Mouse (Mus musculus) kidney, embryonic 16.5 days (tissue): ENCODE data around the gene Cyp2w1. TPM values are rescaled to one million over a fixed set of nuclear protein-coding genes. Genes with fewer than 3 reads are reported as not detected.

Source experiments
- ATAC-seq: fragments of 200-750 bp; cut with Nextera tagmentation; 2 replicates; pipeline ENCODE4 v1.8.0; 2017; ENCODE audit warnings: moderate TSS enrichment; ENCODE audit not compliant: low FRiP score, low TSS enrichment
- H3K27ac ChIP-seq: fragments of 300-500 bp; sonication (generic); 2 replicates; pipeline ENCODE4 v1.5.1; 2014; ENCODE audit warnings: low read length
- H3K27me3 ChIP-seq: fragments of 300-500 bp; sonication (generic); 2 replicates; pipeline ENCODE4 v1.6.1; 2014; ENCODE audit warnings: low read length, control low read depth, mixed read lengths; ENCODE audit not compliant: insufficient read depth
- H3K36me3 ChIP-seq: fragments of 300-500 bp; sonication (generic); 2 replicates; pipeline ENCODE4 v1.6.1; 2014; ENCODE audit warnings: low read length, control low read depth, mixed read lengths; ENCODE audit not compliant: insufficient read depth
- H3K4me1 ChIP-seq: fragments of 300-500 bp; sonication (generic); 2 replicates; pipeline ENCODE4 v1.6.1; 2014; ENCODE audit warnings: low read length, control low read depth, mixed read lengths; ENCODE audit not compliant: insufficient read depth
- H3K4me2 ChIP-seq: fragments of 300-500 bp; sonication (generic); replicated peaks from 2 replicates; pipeline ENCODE4 v1.6.1; 2014; ENCODE audit warnings: low read depth, low read length
- H3K4me3 ChIP-seq: fragments of 300-500 bp; sonication (generic); 2 replicates; pipeline ENCODE4 v1.5.1; 2014; ENCODE audit warnings: mild to moderate bottlenecking, low read length
- H3K9ac ChIP-seq: fragments of 300-500 bp; sonication (generic); replicated peaks from 2 replicates; pipeline ENCODE4 v1.6.1; 2014; ENCODE audit warnings: low read length
- H3K9me3 ChIP-seq: fragments of 300-500 bp; sonication (generic); 2 replicates; pipeline ENCODE4 v1.6.1; 2016; ENCODE audit warnings: low read length, control low read depth
- WGBS: fragments of 180-500 bp; shearing (Covaris S2); extraction: QIAGEN DNeasy Blood & Tissue Kit; methylation state at CpG from one replicate; pipeline ENCODE4 v1.1.7; 2014; 5-methylcytosine and 5-hydroxymethylcytosine counted together
- polyA plus RNA-seq: library from polyadenylated mRNA; unstranded; fragments of >200 nt; fragmentation: Nextera tagmentation; extraction: Ambion mirVana; gene quantifications from 2 replicates; pipeline ENCODE4 v1.2.1, GENCODE M21; 2015

The Cyp2w1 gene
- not detected in 2 replicates for polyA plus RNA-seq

DNA sequence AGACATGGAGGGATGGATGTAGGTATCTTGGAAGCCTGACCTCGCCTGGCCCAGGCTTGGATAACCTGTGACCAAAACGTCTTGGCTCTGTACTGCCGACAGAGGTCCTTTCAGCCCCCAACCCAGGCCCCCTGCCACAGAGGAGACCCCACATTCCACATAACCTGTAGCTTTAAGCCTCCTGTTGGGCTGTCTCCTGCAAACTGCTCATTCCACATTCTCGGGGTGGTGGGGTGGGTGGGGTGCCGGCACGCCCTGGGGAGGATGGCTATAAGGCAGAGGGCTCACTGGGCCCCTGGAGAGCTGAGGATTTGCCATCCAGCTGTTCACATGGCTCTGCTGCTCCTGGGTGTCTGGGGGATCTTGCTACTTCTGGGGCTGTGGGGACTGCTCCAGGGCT lies at the start of gene Cyp2w1:
Gene Cyp2w1 (plus strand): TSS at position 301 of the 400 bp plus-strand sequence.
- peaks cover 3% of the 10 kb centered on the region; the same call in 1 of the 2 replicates for H3K27me3 ChIP-seq
- 48% methylated on average over 6 of the region's 6 CpGs for WGBS
- H3K4me1 ChIP-seq, result peaks cover 4% of the 10 kb centered on the region; the same call in 1 of the 2 replicates
- no peak within 1 kb of the TSS for H3K4me2 ChIP-seq
- H3K27ac ChIP-seq, result no peak within 1 kb of the TSS
- no peak within 1 kb of the TSS for H3K4me3 ChIP-seq
- no peak within 1 kb of the TSS for H3K9ac ChIP-seq
- no peak for ATAC-seq
- no peaks in the 10 kb centered on the region for H3K36me3 ChIP-seq
- H3K9me3 ChIP-seq, result no peaks in the 10 kb centered on the region

DNA sequence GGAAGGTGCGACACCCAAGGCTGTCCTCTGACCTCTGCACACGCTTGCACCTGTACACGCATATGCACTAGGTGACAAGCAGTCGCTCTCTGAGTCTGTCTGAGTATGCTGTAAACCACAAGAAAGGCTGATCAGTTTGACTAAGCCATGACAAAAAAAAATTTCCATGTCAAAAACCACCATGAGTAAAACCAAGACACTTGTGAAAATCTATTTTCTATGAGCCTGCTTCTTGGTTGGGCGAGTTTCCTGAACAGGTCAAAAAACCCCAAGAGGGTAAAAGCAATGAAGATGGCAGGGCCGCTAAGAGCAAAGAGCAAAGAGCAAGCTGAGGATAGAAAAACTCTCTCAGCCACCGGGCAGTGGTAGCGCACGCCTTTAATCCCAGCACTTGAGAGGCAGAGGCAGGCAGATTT lies 48.8 kb upstream of the Cyp2w1 start:
- 88% methylated on average over 9 of the region's 9 CpGs for WGBS
- Histone ChIP-seq H3K9me3 (no peaks in the 10 kb centered on the region), H3K36me3 (no peaks in the 10 kb centered on the region), H3K27ac (no peak overlapping the region), H3K4me1 (no peaks in the 10 kb centered on the region), H3K4me3 (no peak overlapping the region), H3K4me2 (no peak overlapping the region), H3K27me3 (no peaks in the 10 kb centered on the region), H3K9ac (no peak overlapping the region)
- no peak for ATAC-seq

DNA sequence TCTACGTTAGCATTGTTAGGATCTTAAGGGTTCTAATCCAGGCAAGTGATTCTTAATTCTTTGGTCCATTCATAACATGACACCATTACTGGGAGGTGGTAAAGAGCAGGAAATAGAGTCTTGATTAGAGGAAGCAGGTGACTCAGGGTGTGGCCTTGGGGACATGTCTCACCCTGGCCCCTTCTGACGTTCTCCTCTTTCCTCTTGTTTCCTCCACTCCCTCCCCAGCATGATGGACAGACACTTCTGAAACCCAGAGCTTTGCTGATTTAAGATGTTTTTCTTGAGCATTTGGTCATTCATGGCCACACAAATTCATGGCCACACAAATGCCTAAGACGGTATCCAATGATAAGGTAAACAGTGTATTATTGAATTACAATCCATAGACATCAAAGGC lies 42.5 kb upstream of the Cyp2w1 start:
- no peaks in the 10 kb centered on the region for H3K9me3 ChIP-seq
- H3K4me1 ChIP-seq, result no peaks in the 10 kb centered on the region
- H3K36me3 ChIP-seq, result no peaks in the 10 kb centered on the region
- H3K9ac ChIP-seq, result no peak overlapping the region
- ATAC-seq, result no peak
- WGBS, result 55% methylated on average over 3 of the region's 3 CpGs
- no peak overlapping the region for H3K4me3 ChIP-seq
- no peak overlapping the region for H3K27ac ChIP-seq
- H3K4me2 ChIP-seq, result no peak overlapping the region
- no peaks in the 10 kb centered on the region for H3K27me3 ChIP-seq

DNA sequence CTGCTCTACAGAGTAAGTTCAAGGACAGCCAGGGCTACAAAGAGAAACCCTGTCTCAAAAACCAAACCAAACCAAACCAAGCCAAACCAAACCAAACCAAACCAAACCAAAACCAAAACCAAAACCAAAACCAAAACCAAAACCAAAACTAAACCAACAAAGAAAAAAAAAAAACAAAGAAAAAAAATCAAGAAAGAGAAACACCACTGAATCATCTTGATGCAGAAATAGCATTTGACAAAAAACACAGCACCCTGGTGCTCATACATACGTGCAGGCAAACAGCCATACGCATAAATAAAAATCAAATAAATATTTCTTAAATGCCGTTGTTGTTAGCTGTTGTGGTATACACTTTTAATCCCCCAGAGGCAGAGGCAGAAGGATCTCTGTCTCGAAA lies 41.9 kb upstream of the Cyp2w1 start:
- H3K4me2 ChIP-seq, result no peak overlapping the region
- H3K9ac ChIP-seq, result no peak overlapping the region
- no peak overlapping the region for H3K4me3 ChIP-seq
- no peaks in the 10 kb centered on the region for H3K27me3 ChIP-seq
- no peaks in the 10 kb centered on the region for H3K4me1 ChIP-seq
- H3K36me3 ChIP-seq, result no peaks in the 10 kb centered on the region
- WGBS, result 88% methylated on average over 4 of the region's 4 CpGs
- H3K9me3 ChIP-seq, result no peaks in the 10 kb centered on the region
- no peak for ATAC-seq
- H3K27ac ChIP-seq, result no peak overlapping the region

DNA sequence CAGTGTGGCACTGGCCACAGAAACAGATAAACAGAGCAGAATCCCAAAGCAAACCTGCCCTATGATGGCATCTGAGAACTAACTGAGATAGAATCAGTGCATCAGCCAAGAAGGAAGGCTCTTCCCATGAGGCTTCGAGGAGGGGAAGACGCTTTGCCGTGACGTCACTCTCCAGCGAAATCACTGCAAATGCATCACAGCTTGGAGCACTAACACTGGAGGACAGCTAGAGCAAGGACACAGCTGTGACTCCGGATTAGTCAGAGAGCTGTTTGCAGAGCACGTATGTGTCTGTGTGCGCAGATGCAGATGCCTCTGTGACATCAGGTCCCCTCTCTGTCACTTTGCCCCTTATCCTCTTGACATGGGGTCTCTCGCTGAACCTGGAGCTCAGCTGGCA lies 40.6 kb upstream of the Cyp2w1 start:
- no peak overlapping the region for H3K9ac ChIP-seq
- WGBS, result 89% methylated on average over 9 of the region's 9 CpGs
- H3K36me3 ChIP-seq, result no peaks in the 10 kb centered on the region
- H3K4me2 ChIP-seq, result no peak overlapping the region
- no peaks in the 10 kb centered on the region for H3K9me3 ChIP-seq
- no peak overlapping the region for H3K27ac ChIP-seq
- ATAC-seq, result no peak
- H3K27me3 ChIP-seq, result no peaks in the 10 kb centered on the region
- H3K4me3 ChIP-seq, result no peak overlapping the region
- no peaks in the 10 kb centered on the region for H3K4me1 ChIP-seq

DNA sequence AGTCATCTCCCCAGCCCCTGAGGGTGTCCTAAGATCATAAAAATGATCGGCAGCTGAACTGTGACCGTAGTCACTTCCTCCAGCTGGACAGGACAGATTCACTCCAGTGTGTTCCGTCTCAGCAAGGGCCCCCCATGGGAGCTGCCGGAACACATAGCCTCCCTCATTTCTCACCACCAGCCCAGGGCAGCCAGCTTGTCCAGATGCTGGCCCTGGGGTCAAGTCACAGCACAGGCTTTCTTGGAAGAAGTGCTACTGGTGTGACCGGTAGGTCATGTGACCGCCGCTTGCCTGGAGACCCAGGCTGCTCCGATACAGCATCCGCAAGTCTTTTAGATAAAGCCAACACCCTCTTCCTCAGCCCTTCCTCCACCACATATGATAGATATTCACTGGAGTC lies 38.9 kb upstream of the Cyp2w1 start:
- Histone ChIP-seq H3K27ac (no peak overlapping the region), H3K27me3 (no peaks in the 10 kb centered on the region), H3K4me2 (no peak overlapping the region), H3K9ac (no peak overlapping the region), H3K4me3 (no peak overlapping the region), H3K4me1 (peaks cover 4% of the 10 kb centered on the region; the same call in 1 of the 2 replicates), H3K36me3 (no peaks in the 10 kb centered on the region), H3K9me3 (no peaks in the 10 kb centered on the region)
- WGBS, result 58% methylated on average over 9 of the region's 9 CpGs
- no peak for ATAC-seq

DNA sequence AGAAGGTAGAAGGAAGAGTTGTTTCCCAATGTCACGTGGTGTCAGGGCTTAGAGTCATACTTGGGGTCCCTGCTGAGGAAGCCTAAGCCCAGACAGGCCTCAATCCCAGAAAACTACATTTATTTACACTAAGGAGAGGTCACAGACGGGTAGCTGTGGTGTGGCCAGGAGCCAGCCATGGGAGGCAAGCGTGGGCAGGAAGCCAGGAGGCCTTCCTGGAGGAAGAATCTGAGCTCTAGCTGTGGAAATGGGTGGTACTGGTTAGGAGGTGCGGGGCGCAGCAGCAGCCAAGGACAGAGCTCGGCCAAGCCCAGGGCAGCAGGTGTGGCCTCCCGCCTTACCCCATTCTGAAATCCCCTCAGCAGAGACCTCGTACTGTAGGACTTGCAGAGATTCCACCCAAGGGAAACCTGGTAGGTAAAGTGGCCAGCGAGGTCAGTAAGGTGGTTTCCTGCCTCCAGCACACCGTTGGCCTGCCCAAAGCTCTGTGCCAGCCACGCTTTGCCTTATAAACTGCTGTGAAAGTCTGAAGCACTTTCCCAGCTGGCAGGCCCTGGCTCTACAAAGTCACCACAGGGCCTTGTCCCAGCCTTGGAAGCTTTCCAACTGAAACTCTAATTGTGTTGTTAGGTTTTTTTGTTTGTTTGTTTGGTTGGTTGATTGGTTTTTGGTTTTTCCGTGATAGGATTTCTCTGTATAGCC lies 37.3 kb upstream of the Cyp2w1 start:
- H3K27ac ChIP-seq, result no peak overlapping the region
- no peaks in the 10 kb centered on the region for H3K36me3 ChIP-seq
- H3K4me1 ChIP-seq, result peaks cover 4% of the 10 kb centered on the region; the same call in 1 of the 2 replicates
- 87% methylated on average over 12 of the region's 12 CpGs for WGBS
- H3K4me3 ChIP-seq, result no peak overlapping the region
- ATAC-seq, result no peak
- no peak overlapping the region for H3K9ac ChIP-seq
- H3K9me3 ChIP-seq, result no peaks in the 10 kb centered on the region
- H3K27me3 ChIP-seq, result no peaks in the 10 kb centered on the region
- no peak overlapping the region for H3K4me2 ChIP-seq

DNA sequence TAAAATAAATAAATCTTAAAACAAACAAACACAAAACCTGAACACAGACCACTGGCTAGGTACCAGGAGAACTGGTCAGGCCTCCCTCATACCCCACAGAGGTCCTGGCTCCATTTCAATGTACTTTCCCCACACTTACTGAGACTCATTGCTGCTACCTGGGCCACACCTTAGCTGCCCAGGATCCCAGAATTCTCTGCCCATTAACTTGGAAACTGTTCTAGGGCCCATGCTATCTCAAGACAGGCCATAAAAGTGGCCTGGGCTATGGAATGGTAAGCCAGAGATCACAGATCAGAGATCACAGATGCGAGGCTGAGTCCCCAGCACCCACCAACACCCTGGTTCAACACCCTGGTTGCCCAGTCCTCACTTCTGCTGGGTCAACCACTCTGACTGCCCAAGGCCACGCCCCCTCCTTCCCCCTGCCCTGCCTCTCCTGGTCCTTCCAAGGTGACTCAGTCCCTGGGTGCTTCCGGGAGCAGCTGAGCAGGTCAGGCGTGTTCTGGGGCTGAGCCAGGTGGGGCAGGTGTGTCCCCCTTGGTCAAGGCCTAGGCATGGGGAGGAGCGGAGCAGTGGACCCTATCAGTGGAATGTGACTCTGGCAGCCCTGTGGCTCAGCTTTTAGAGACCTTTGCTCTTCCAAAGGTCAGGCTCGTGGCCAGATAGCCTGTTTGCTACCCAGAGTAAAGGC lies 35.3 kb upstream of the Cyp2w1 start:
- Histone ChIP-seq H3K9me3 (no peaks in the 10 kb centered on the region), H3K27ac (peak overlapping the region; percentile 75), H3K4me3 (no peak overlapping the region), H3K4me2 (no peak overlapping the region), H3K27me3 (no peaks in the 10 kb centered on the region), H3K36me3 (no peaks in the 10 kb centered on the region), H3K4me1 (peaks cover 4% of the 10 kb centered on the region; the same call in 1 of the 2 replicates), H3K9ac (no peak overlapping the region)
- ATAC-seq, result peak; percentile 94
- 58% methylated on average over 6 of the region's 6 CpGs for WGBS

DNA sequence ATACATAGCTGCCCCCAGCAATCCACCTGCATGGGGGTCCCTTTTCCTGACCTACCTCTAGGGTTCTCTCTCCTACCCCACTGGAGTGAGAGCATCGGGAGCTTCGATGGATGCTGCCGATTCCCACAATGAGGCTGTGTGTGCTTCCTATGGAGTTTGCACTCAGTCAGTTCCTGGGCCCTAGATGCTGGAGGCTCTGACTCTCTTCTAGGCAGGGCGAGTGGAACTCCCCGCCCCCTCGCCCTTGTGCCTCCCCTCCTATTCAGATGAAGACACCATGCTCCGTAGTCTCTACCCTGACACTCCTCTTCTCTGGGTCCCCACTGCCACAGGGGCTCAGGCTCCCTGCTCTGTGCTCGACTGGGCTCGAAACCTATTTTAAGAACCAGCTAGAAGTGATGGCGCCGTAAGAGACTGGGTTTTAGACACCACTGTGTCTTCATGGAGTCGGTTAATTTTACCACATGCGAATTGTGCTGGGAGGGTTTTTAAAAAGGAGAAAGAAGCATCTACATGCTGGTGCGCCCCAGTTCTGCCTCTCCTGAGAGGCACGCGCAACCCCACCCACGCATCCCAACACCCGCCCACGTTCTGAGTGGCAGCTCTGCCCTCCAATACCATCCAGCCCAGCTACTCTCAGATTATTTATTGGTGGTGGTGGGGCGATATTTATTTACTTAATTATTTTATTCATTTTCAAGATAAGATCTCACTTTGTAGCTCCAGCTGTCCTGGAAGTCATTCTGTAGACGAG lies 34.5 kb upstream of the Cyp2w1 start:
- Histone ChIP-seq H3K4me2 (no peak overlapping the region), H3K4me3 (no peak overlapping the region), H3K36me3 (no peaks in the 10 kb centered on the region), H3K9me3 (no peaks in the 10 kb centered on the region), H3K27ac (peak overlapping the region; percentile 71), H3K9ac (no peak overlapping the region), H3K27me3 (no peaks in the 10 kb centered on the region), H3K4me1 (peaks cover 4% of the 10 kb centered on the region; the same call in 1 of the 2 replicates)
- peak; percentile 65 for ATAC-seq
- 62% methylated on average over 21 of the region's 21 CpGs for WGBS
